Mouse (Mus musculus) natural killer cell, adult 2 months (primary cell): ENCODE data around the gene Acap1.
A peak's percentile ranks its signal among the peaks of the same experiment; 100 is the strongest.

Experiments used
- DNase-seq, 2 experiments: peaks; one replicate each; pipeline ENCODE4 v3.0.0; 2022; ENCODE audit warnings: low spot score in 2 of 2

Gene Acap1

DNA sequence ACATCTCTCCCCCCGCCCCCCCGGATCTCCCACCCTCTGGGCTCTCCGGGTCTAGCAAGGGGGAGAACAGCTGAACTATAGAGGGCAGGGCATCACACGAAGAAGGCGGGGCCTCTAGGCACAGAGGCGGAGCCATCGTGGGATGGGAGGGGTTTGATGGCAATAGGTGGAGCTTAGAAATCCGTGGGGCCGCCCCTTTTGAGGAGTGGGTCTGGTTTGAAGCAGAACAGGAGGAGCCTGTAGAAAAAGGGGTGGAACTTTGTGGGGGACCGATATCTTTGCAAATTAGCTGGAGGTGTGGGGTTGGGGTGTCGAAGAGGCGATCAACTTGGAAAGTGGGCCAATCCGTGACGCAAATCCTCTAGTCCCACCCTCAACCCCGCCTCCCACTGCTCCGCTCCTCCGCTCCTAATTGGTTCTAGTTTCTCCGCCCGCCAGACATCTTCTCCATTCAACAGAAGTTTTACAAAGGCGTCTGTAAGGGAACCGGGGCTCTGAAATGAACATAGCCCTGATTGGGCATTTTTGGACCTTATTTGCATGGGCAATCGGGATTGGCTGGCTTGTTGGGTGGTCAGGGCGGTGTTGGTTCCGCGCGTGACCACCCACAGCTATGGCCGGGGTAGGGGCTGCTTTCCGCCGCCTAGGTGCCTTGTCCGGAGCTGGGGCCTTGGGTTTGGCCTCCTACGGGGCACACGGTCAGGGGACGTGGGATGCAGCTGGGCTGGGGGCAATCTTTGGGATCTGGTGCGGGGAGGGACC lies 57.2 kb downstream of the Acap1 start, which contains the start of gene Tmem256:
Tmem256 (plus strand) TSS at position 563 of the 762 bp plus-strand sequence.
- peak; percentile 94 for DNase-seq

DNA sequence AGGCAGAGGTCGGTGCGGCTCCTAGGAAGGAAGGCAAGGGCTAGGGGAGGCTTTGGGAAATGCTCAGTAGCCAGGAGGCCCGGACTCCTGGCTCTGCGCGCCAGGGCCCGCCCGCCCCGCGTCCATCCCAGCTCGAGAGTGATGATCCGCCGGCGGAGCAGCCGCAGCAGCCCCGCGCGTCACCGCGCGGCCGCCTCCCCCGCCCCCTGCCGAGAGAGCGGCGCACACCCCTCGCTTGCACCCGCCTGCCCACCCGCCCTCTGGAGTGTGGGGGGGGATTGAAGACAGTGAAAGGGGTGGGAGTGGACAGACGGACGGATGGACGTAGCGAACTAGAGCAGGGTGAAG lies 57.8 kb downstream of the Acap1 start, which contains the start of gene Nlgn2:
Nlgn2 (minus strand) TSS at position 181 of the 348 bp plus-strand sequence.
- no peak for DNase-seq

DNA sequence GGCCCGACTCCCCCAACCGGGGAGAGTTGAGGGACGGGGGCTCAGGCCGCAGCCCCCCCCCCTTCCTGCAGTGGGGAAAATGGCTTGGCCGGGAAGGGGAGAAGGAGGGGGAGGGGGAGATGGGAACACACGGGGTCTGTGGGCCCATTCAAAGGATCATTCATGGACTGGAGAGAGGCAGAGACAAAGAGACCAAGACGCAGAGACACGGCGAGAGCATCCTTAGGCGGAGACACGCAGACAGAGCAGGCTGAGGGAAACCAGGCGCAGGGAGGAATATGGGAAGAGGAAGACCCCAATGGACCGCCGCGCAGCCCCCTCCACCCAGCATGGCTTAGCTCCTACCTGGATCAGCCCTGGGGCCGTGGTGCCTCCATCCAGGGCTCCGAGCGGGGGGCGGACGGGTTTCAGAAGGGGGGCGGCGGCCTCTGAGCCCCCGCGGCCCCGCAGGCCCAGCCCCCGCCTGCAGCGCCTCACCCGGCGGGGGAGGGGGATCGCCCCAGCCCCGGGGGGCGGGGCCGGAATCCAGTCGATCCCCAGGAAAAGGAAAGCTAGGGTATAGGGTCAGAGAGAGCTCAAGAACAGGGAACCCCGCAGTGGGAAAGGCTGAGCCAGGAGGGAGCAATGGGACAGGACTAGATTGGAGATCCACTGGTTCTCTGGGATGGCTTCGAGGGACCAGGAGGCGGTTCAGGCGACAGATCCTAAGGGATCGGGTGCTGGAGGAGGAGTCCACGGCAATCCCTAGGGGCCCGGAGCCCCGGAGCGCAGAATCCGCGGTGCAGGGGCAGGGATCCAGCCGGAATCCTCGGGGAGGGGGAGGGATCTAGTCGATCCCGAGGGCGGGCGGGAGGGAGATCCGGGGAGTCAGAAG lies 58.4 kb downstream of the Acap1 start:
- DNase-seq, result no peak

DNA sequence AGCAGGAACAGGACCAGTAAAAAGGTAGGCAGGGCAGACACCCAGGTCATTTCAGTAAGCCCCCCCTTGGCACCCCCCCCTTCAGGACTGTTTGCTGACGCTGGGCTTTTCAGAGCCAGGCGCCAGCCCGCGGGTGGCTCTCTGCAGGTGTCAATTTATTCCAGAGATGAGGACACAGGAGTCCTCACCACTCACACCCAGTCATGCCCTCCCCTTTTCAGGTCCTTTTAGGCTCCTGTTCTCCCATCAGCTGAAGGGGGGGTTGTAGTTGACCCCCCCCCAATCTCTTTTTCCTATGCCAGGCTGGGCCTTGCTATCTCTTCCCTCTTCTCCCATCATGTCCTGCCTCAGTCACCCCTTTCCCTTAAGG lies 59.4 kb downstream of the Acap1 start:
- no peak for DNase-seq

DNA sequence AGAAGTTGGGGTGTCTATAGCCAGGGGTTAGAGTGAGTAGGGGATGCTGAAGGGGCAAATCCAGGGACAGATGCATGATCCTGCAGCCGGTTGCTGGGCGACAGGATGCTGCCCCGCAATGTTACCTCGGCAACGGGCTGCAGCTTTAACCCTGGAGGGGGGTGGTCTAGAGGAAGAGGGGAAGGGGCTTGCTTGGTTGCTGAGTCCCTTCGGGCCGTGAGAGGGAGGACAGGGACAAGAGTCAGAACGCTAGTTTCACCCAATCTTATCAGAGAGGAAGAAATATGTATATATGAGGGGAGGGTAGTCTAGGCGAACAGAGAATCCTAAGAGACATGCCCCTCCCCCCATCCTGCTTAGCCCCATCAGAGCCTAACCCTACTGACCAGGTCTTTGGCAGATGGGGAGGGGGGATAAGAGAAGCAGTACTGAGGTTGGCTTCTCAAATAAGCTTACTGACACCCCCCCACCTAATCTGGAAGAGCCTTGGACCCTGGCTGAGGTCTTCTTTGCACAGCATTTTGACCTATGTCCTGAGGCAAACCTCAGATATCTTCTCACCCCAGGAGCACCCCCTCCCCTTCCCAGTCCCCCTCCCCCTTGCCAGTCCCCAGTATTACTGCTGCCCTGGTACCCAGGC lies 59.9 kb downstream of the Acap1 start:
- DNase-seq, result no peak

DNA sequence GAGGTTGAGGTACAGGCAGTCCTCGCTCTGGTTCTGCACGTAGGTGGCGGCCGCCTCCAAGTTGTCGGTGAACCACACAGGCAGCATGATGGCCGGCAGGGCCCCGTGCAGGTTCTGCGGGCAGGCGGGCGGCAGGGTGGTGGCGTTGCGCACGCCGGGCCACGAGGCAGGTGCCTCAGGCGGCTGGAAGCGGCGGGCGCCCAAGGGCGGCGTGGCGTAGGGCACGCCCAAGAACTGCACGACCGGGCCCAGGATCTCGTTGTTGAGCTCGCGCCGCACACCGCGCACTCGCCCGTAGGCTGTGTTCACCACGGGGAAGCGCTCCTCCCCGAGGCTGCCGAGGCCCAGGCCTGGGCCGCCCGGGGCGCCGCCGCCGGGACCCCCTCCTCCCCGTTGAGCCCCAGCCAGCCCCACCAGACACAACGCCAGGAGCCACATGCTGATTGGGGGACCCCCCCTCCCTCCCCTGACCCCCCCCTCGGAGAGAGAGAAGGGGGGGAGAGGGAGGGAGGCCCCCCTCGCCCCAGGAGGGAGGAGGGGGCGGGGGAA lies 61.3 kb downstream of the Acap1 start:
- peak; percentile 31 to 39 for DNase-seq

DNA sequence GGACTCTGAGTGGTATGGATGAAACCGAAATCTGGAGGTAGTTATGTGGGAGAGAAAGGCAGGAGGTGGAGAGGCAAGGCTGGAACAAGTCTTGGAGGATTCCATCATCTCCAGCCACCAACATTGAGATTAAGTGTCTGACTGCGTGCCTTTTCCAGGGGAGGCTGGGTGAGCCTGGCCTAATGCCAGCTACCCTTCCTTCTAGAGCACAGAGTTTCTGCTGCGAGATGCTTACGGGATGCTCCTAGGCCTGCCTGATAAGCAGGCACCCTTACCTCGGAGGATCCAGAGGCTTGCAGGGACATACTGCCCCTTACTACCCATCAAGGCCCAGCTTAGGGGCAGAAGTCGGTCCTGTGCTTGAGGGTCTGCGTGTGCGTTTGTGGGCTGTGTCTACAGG lies 61.8 kb downstream of the Acap1 start:
- DNase-seq, result no peak
